Mouse (Mus musculus): Measurements from ENCODE around the gene Kcnma1. TPM values are rescaled to one million over a fixed set of nuclear protein-coding genes. Genes with fewer than 3 reads are reported as not detected.

Gene Kcnma1
- polyA plus RNA-seq, 1 experiment from 2014 or later, result 6.0 TPM

DNA sequence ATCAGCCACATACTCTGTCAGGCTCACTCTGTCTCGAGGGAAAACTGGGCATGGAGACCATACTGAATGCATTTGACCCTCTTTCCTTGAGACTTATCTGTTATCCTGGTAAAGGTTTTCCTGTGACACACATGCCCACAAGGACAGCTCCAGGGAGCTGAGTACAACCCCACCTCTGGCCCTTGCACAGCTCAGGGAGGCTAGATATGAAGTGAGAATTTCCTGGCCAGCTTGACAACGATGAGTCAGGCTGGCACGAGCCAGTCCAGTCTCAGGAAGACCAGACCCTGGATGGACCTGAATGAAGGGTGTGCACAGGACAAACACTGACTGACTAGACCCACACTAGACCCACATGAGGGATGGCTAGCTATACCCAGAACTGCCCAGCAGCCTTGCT, 222.2 kb downstream of the Kcnma1 start:
- Histone ChIP-seq H3K27ac (no peak overlapping the region), H3K27me3 (peaks cover 24% of the 10 kb centered on the region), H3K4me3 (no peak overlapping the region), H3K9me3 (no peaks in the 10 kb centered on the region), H3K9ac (no peak overlapping the region), H3K36me3 (no peaks in the 10 kb centered on the region), H3K4me1 (peaks cover 29% of the 10 kb centered on the region), H3K4me2 (replicated peaks) (no peak overlapping the region)
- 67% methylated on average over 3 of the region's 3 CpGs for WGBS
- ATAC-seq (ENCODE audit: low FRiP score, low read depth), result no peak

DNA sequence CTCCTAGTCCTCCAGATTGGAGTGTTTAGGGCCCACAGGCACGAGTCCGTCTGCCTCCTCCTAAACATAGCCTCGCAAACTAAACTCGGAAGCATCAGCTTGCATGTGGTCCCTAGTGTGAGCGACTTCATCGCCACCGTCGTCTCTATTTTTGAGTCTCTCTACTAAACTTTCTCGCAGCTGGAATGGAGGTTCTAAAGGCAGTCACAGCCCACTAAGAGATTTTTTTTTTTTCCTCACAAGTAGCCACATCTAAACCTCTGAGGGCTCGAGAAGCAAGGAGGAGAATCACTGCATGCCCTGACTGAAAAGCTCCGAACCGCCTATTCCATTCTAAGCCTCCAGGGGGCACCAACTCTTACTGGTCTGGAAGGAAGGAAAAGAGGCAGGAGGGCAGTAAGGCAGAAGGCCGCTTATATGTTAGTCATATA, 223.0 kb downstream of the Kcnma1 start:
- no peak overlapping the region for H3K4me2 ChIP-seq (replicated peaks)
- H3K36me3 ChIP-seq, result no peaks in the 10 kb centered on the region
- no peak overlapping the region for H3K9ac ChIP-seq
- H3K27me3 ChIP-seq, result peaks cover 24% of the 10 kb centered on the region
- ATAC-seq (ENCODE audit: low FRiP score, low read depth), result no peak
- no peak overlapping the region for H3K4me3 ChIP-seq
- H3K9me3 ChIP-seq, result no peaks in the 10 kb centered on the region
- WGBS, result 33% methylated on average over 13 of the region's 13 CpGs
- H3K27ac ChIP-seq, result no peak overlapping the region
- peaks cover 37% of the 10 kb centered on the region for H3K4me1 ChIP-seq

GRCm38 (mm10) chr14:23786687-23787073, 227.6 kb downstream of the Kcnma1 start:
- Histone ChIP-seq H3K4me1 (peaks cover 29% of the 10 kb centered on the region), H3K27me3 (peaks cover 13% of the 10 kb centered on the region; the same call in 1 of the 2 replicates), H3K27ac (peak overlapping the region; percentile 55; the same call in 1 of the 2 replicates), H3K4me3 (no peak overlapping the region), H3K9me3 (no peaks in the 10 kb centered on the region), H3K9ac (no peak overlapping the region; the same call in 1 of the 2 replicates), H3K36me3 (no peaks in the 10 kb centered on the region), H3K4me2 (replicated peaks) (peak overlapping the region; percentile 36)
- WGBS, result 31% methylated on average over 1 of the region's 1 CpGs
- ATAC-seq (ENCODE audit: low FRiP score, low read depth), result no peak

DNA sequence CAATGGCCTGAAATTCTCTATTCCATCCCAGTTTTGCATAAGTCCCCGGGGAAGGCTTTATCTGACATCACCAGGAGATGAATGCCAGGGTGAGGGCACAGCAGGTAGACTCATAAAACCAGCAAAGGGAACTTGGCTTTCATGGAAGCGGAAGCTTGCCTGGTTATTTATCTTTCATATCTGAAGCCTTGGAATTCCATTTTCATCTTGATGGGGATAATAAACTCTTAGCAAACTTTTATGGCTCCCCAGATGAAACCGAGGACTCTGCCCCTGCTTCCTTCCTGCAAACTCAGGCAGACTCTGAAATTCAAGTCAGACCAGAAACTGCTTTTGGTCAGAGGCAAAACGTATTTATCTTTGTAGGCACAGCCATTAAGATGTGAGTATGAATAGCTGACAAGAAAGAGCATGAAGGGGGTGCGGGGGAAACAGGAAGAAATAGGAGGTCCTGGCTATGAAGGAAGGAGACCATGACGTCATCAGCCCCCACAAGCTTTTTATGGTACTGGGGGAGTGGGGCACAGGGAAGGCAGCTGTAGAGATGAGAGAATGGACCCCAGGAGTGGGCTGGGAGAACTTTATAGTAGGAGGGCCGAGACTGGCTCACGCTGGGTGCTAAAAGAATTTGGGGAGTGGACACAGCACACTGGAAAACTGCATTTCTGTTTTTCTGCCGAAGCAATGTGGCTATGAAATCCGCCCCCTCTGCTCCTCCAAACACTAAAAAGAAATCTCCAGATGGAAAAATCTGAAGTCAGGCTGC, 228.2 kb downstream of the Kcnma1 start:
- no peak for ATAC-seq (ENCODE audit: low FRiP score, low read depth)
- Histone ChIP-seq H3K4me2 (replicated peaks) (peak overlapping the region; percentile 36), H3K27ac (peak overlapping the region; percentile 55; the same call in 1 of the 2 replicates), H3K27me3 (peaks cover 13% of the 10 kb centered on the region; the same call in 1 of the 2 replicates), H3K9ac (no peak overlapping the region; the same call in 1 of the 2 replicates), H3K4me1 (peaks cover 24% of the 10 kb centered on the region), H3K4me3 (no peak overlapping the region), H3K36me3 (no peaks in the 10 kb centered on the region), H3K9me3 (no peaks in the 10 kb centered on the region)
- 28% methylated on average over 10 of the region's 10 CpGs for WGBS

DNA sequence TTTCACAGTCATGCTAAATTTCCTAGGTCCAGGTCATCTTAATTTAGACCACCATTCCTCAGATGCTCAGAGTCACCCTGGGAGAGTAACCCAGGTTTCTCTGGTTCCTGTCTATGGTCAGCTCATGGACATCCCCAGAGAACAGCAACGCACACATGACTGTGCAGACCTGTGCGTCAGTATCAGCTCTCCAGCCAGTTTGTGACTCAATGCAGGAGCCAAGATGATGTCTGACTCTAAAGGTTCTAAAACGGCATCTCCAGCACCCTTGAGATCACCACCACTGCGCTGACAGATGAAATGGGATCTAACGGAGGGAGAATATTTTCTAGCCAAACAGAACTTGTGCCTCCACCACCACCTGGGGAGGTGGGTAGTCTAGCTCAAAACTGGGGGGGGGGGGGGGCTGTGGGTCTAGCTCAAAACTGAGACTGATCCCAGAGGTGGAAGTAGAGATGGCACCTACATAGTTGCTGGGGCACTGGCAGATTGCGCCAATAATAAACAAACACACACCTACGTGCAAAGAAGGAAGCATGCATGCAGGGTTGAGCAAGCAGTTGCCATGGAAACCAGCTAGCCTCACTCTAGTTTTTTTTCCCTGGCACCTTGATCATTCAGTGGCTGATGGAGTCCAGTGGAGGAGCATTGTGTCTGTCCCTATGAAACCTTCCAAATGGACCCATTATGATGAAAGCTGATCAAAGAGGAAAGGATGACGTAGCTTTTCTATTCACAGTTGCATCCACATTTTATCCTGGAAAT, 231.3 kb downstream of the Kcnma1 start:
- 76% methylated on average over 8 of the region's 8 CpGs for WGBS
- Histone ChIP-seq H3K4me3 (no peak overlapping the region), H3K27me3 (peaks cover 12% of the 10 kb centered on the region), H3K4me1 (peaks cover 23% of the 10 kb centered on the region), H3K36me3 (no peaks in the 10 kb centered on the region), H3K9ac (no peak overlapping the region), H3K27ac (no peak overlapping the region), H3K4me2 (replicated peaks) (no peak overlapping the region), H3K9me3 (no peaks in the 10 kb centered on the region)
- no peak for ATAC-seq (ENCODE audit: low FRiP score, low read depth)

DNA sequence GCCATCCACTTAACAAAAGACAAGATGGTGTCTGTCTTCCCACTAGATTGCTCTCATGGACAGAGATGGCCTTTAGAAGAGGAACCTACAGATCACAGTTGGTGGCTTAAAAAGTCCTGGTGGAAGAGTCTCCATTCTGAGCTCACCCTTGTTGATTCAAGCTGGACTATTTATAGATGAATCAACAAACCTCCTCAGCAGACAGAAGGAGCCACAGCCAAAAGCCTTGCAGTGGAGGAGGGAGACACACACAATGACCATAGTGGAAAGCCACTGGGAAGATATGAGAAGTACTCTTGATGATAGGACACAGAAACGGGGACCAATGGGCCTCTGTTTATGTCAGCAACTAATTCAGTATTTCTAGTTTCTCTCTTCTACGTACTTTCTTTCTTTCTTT, 239.7 kb downstream of the Kcnma1 start:
- H3K27me3 ChIP-seq, result peaks cover 6% of the 10 kb centered on the region; the same call in 1 of the 2 replicates
- 89% methylated on average over 2 of the region's 2 CpGs for WGBS
- no peak for ATAC-seq (ENCODE audit: low FRiP score, low read depth)
- no peak overlapping the region for H3K27ac ChIP-seq
- no peaks in the 10 kb centered on the region for H3K36me3 ChIP-seq
- H3K4me3 ChIP-seq, result no peak overlapping the region
- no peaks in the 10 kb centered on the region for H3K4me1 ChIP-seq
- no peaks in the 10 kb centered on the region for H3K9me3 ChIP-seq
- no peak overlapping the region for H3K9ac ChIP-seq
- H3K4me2 ChIP-seq (replicated peaks), result no peak overlapping the region

DNA sequence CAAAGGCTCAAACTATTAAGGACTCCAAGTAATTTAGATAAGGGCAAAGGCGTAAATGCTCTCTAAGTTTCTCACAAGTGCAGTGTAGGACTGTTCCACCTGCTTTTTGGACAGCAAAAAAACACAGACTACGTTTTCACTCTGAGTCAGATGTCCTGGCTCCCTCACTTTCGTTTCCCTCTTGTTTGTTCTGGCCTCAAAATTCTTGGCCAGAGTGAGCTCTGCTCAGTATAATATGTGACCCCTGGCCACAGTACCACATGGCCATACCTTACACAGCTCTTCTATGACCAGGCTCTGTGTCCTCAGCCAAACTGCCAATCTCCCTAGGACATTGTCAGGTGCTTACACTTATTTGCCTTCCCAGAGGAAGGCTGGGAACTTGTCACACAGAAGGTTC, 241.6 kb downstream of the Kcnma1 start:
- H3K27ac ChIP-seq, result no peak overlapping the region
- H3K9ac ChIP-seq, result no peak overlapping the region
- H3K4me1 ChIP-seq, result no peaks in the 10 kb centered on the region
- no peaks in the 10 kb centered on the region for H3K27me3 ChIP-seq
- H3K4me3 ChIP-seq, result no peak overlapping the region
- H3K36me3 ChIP-seq, result no peaks in the 10 kb centered on the region
- H3K9me3 ChIP-seq, result no peaks in the 10 kb centered on the region
- 67% methylated on average over 3 of the region's 3 CpGs for WGBS
- no peak for ATAC-seq (ENCODE audit: low FRiP score, low read depth)
- H3K4me2 ChIP-seq (replicated peaks), result no peak overlapping the region

DNA sequence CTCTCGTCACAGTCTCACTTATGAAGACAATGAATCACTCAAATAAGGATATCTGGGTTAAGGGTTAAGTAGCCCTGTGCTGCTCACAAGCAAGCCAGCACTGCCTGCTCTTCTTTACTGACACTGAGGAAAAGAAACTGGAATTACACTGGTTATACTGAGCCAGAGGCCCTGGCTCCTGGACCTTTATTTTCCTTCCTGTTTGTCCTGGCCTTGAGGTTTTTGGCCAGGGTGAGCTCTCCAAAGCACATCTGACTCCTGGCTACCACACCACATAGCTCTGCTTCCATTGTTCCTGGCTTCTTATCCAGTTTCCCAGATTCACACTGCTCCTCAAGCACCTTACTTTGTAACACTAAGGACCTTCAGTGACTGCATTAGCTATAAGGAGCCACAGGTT, 242.5 kb downstream of the Kcnma1 start:
- ATAC-seq (ENCODE audit: low FRiP score, low read depth), result no peak
- WGBS, result 54% methylated on average over 1 of the region's 1 CpGs

GRCm38 (mm10) chr14:23762471-23762870, 251.8 kb downstream of the Kcnma1 start:
- Histone ChIP-seq H3K36me3 (no peaks in the 10 kb centered on the region), H3K27me3 (peaks cover 5% of the 10 kb centered on the region; the same call in 1 of the 2 replicates), H3K27ac (no peak overlapping the region), H3K9ac (no peak overlapping the region), H3K4me2 (replicated peaks) (no peak overlapping the region), H3K9me3 (no peaks in the 10 kb centered on the region), H3K4me3 (no peak overlapping the region), H3K4me1 (no peaks in the 10 kb centered on the region)
- no peak for ATAC-seq (ENCODE audit: low FRiP score, low read depth)
- 87% methylated on average over 2 of the region's 2 CpGs for WGBS

More for the DNA sequence above, 242.5 kb downstream of the Kcnma1 start:
- no peak overlapping the region for H3K9ac ChIP-seq
- H3K36me3 ChIP-seq, result no peaks in the 10 kb centered on the region
- H3K4me2 ChIP-seq (replicated peaks), result no peak overlapping the region
- H3K27me3 ChIP-seq, result no peaks in the 10 kb centered on the region
- no peaks in the 10 kb centered on the region for H3K4me1 ChIP-seq
- no peaks in the 10 kb centered on the region for H3K9me3 ChIP-seq
- no peak overlapping the region for H3K4me3 ChIP-seq
- H3K27ac ChIP-seq, result no peak overlapping the region

DNA sequence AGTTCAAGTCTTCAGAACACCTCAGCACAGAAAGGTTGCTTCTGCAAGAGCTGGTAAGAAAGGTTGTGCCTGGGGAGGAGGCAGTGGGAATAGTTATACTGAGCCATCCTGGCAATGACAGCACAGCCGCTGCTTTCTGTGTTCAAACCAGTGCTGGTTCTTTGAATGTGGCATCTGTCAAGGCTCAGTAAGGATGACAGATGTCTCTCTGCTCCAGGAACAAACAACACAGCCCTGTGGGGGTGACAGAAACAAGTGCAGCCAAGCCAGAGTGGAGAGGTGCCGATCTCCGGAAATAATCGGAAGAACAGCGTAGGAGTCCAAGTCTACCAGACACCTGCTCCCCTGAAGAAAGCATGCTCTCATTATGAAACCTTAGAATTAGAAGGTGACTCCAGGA, 254.7 kb downstream of the Kcnma1 start:
- WGBS, result 82% methylated on average over 5 of the region's 5 CpGs
- Histone ChIP-seq H3K4me3 (no peak overlapping the region), H3K9me3 (no peaks in the 10 kb centered on the region), H3K4me1 (no peaks in the 10 kb centered on the region), H3K27me3 (no peaks in the 10 kb centered on the region; the same call in 1 of the 2 replicates), H3K36me3 (no peaks in the 10 kb centered on the region), H3K27ac (no peak overlapping the region), H3K4me2 (replicated peaks) (no peak overlapping the region), H3K9ac (no peak overlapping the region)
- no peak for ATAC-seq (ENCODE audit: low FRiP score, low read depth)

GRCm38 (mm10) chr14:23758421-23758820, 255.9 kb downstream of the Kcnma1 start:
- Histone ChIP-seq H3K4me3 (no peak overlapping the region), H3K36me3 (no peaks in the 10 kb centered on the region), H3K4me2 (replicated peaks) (no peak overlapping the region), H3K4me1 (no peaks in the 10 kb centered on the region), H3K9ac (no peak overlapping the region), H3K27ac (no peak overlapping the region), H3K27me3 (no peaks in the 10 kb centered on the region; the same call in 1 of the 2 replicates), H3K9me3 (no peaks in the 10 kb centered on the region)
- no peak for ATAC-seq (ENCODE audit: low FRiP score, low read depth)
- 66% methylated on average over 1 of the region's 1 CpGs for WGBS

- no peaks in the 10 kb centered on the region for H3K36me3 ChIP-seq
- no peak overlapping the region for H3K9ac ChIP-seq
- H3K4me2 ChIP-seq (replicated peaks), result no peak overlapping the region
- H3K4me1 ChIP-seq, result no peaks in the 10 kb centered on the region
- WGBS, result 83% methylated on average over 2 of the region's 2 CpGs
- no peak overlapping the region for H3K4me3 ChIP-seq
- no peak for ATAC-seq (ENCODE audit: low FRiP score, low read depth)
- no peaks in the 10 kb centered on the region for H3K27me3 ChIP-seq
- no peaks in the 10 kb centered on the region for H3K9me3 ChIP-seq
- H3K27ac ChIP-seq, result no peak overlapping the region
Measured at GRCm38 (mm10) chr14:23748011-23748410, 266.3 kb downstream of the Kcnma1 start.
